Mouse (Mus musculus): ENCODE measurements at regions not wholly inside any gene's neighbourhood (a gene's known extent, or its start where the extent isn't known, plus 50 kb on each side); places are given as distances from the start of the nearest gene placed in this dataset.
A peak's percentile ranks its signal among the peaks of the same experiment; 100 is the strongest.

DNA sequence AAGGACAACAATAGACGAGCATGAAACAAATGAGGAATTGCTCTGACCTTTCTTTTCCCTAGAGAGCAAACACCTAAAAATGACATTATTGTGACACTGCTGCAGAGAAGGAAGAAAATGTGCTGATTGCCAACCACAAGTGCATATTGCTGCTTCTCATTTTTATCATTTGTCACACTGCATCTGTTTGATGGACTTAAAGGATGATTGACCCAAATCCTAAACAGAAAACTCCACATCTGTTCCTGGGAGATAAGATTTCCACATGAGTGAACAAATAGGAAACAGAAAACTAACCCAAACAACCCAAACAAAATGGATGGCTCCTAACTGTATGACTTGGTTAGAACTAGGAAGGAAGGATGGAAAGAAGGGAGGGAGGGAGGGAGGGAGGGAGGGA, 118.5 kb downstream of the Ccdc50 start:
- no peak for DNase-seq (ENCODE audit: low spot score in 2 of 2)

DNA sequence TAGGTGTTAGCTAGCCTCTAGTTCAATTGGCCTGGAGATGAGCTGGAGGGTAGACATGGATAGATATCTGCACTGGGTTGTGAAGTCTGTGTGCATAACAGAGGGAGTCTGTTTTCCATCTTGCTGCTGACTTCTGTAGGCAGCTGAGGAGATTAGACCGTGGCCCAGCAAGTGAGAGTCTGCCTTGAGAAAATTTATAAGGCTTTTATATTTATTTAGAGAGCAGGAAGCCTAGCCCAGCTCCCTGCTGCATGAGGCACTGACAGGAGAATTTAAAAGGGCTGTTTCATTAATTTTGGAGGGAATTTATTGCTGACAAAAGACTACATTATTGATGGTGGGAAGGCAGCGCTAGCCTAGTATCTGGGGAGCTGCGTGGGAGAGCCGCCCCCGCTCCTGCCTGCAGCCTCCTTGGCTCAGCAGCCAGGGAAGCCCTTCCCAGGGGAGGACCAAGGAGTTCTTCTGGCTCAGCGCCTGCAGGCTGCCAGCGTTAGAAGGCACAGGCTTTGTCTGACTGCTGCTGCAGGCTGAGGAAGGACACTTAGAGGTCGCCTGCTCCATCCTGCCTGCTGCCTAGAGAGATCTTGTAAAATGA, 135.0 kb downstream of the Ccdc50 start:
- peak; percentile 88 to 91 for DNase-seq (ENCODE audit: low spot score in 2 of 2)

- DNase-seq (ENCODE audit: low spot score in 2 of 2), result no peak
These were observed 138.0 kb downstream of the Ccdc50 start for GRCm38 (mm10) chr16:27526669-27527068.

- DNase-seq (ENCODE audit: low spot score in 2 of 2), result no peak
These were observed 142.0 kb downstream of the Ccdc50 start for GRCm38 (mm10) chr16:27530634-27531033.
